Mouse (Mus musculus) stomach, postnatal 0 days (tissue): ENCODE measurements around the gene Cpsf4l. TPM values are rescaled to one million over a fixed set of nuclear protein-coding genes. Genes with fewer than 3 reads are reported as not detected.

Experiments
- ATAC-seq: fragments of 200-750 bp; cut with Nextera tagmentation; 2 replicates; pipeline ENCODE4 v1.8.0; 2017; ENCODE audit not compliant: low FRiP score, low TSS enrichment
- DNase-seq: peaks from one replicate; pipeline ENCODE4 v3.0.0-alpha.2; 2016; ENCODE audit warnings: low spot score
- H3K27ac ChIP-seq: fragments of 300-500 bp; sonication (generic); replicated peaks from 2 replicates; pipeline ENCODE4 v1.5.1; 2014; ENCODE audit warnings: mild to moderate bottlenecking, control low read depth
- H3K27me3 ChIP-seq: fragments of 300-500 bp; sonication (generic); 2 replicates; pipeline ENCODE4 v1.6.1; 2014; ENCODE audit warnings: low read length; ENCODE audit not compliant: control insufficient read depth, insufficient read depth
- H3K36me3 ChIP-seq: fragments of 300-500 bp; sonication (generic); 2 replicates; pipeline ENCODE4 v1.6.1; 2014; ENCODE audit warnings: low read length, mixed read lengths; ENCODE audit not compliant: control insufficient read depth, insufficient read depth
- H3K4me1 ChIP-seq: fragments of 300-500 bp; sonication (generic); replicated peaks from 2 replicates; pipeline ENCODE4 v1.6.1; 2014; ENCODE audit warnings: antibody characterized with exemption; ENCODE audit not compliant: control insufficient read depth, insufficient read depth
- H3K4me2 ChIP-seq: fragments of 300-500 bp; sonication (generic); replicated peaks from 2 replicates; pipeline ENCODE4 v1.6.1; 2014; ENCODE audit warnings: low read depth, mild to moderate bottlenecking, control low read depth, moderate library complexity
- H3K4me3 ChIP-seq: fragments of 300-500 bp; sonication (generic); 2 replicates; pipeline ENCODE4 v1.5.1; 2014; ENCODE audit warnings: low read depth, low read length, control low read depth
- H3K9ac ChIP-seq: fragments of 300-500 bp; sonication (generic); 2 replicates; pipeline ENCODE4 v1.6.1; 2014; ENCODE audit warnings: mild to moderate bottlenecking, low read length, control low read depth, mixed read lengths
- H3K9me3 ChIP-seq: fragments of 300-500 bp; sonication (generic); 2 replicates; pipeline ENCODE4 v1.6.1; 2016; ENCODE audit warnings: low read length; ENCODE audit not compliant: control insufficient read depth
- CTCF ChIP-seq: IDR thresholded peaks from 2 replicates; pipeline ENCODE4 v1.5.1; 2016; ENCODE audit warnings: antibody characterized with exemption, low read depth, mild to moderate bottlenecking, moderate library complexity
- EP300 ChIP-seq: optimal IDR thresholded peaks from 2 replicates; pipeline ENCODE3; 2016; ENCODE audit warnings: antibody characterized with exemption
- WGBS: fragments of 180-500 bp; shearing (Covaris S2); extraction: QIAGEN DNeasy Blood & Tissue Kit; methylation state at CpG from one replicate; pipeline ENCODE4 v1.1.7; 2014; 5-methylcytosine and 5-hydroxymethylcytosine counted together
- polyA plus RNA-seq: library from polyadenylated mRNA; unstranded; fragments of >200 nt; fragmentation: Nextera tagmentation; extraction: Ambion mirVana; gene quantifications from 2 replicates; pipeline ENCODE4 v1.2.1, GENCODE M21; 2015

Cpsf4l gene
- polyA plus RNA-seq, 1 experiment from 2014 or later: 0.19 TPM

- ATAC-seq: no peak
- Histone ChIP-seq H3K9me3 (no peaks in the 10 kb centered on the region), H3K9ac (no peak overlapping the region), H3K4me2 (no peak overlapping the region), H3K4me3 (no peak overlapping the region), H3K27ac (no peak overlapping the region), H3K4me1 (no peaks in the 10 kb centered on the region; the same call in 1 of the 2 replicates), H3K27me3 (no peaks in the 10 kb centered on the region), H3K36me3 (peaks cover 44% of the 10 kb centered on the region)
- no peak for DNase-seq
- WGBS: 92% methylated on average over 15 of the region's 15 CpGs
- no peak for TF ChIP-seq CTCF
- TF ChIP-seq EP300: no peak
Measured at GRCm38 (mm10) chr11:113654105-113654504, 55.7 kb downstream of the Cpsf4l start.

- TF ChIP-seq CTCF (no peak), EP300 (no peak)
- Histone ChIP-seq H3K9me3 (no peaks in the 10 kb centered on the region), H3K27ac (no peak overlapping the region), H3K27me3 (no peaks in the 10 kb centered on the region), H3K36me3 (peaks cover 41% of the 10 kb centered on the region), H3K4me3 (no peak overlapping the region), H3K9ac (no peak overlapping the region), H3K4me1 (no peaks in the 10 kb centered on the region; the same call in 1 of the 2 replicates), H3K4me2 (no peak overlapping the region)
- ATAC-seq (no peak), DNase-seq (no peak)
- 98% methylated on average over 6 of the region's 6 CpGs for WGBS
Measured at GRCm38 (mm10) chr11:113652516-113652915, 57.3 kb downstream of the Cpsf4l start.

- Histone ChIP-seq H3K4me3 (no peak overlapping the region), H3K36me3 (peaks cover 35% of the 10 kb centered on the region), H3K4me2 (no peak overlapping the region), H3K9me3 (no peaks in the 10 kb centered on the region), H3K9ac (no peak overlapping the region), H3K27ac (peak overlapping the region; percentile 35; the same call in 1 of the 2 replicates), H3K4me1 (no peaks in the 10 kb centered on the region; the same call in 1 of the 2 replicates), H3K27me3 (no peaks in the 10 kb centered on the region)
- no peak for TF ChIP-seq EP300
- peak; percentile 72 for TF ChIP-seq CTCF
- DNase-seq: peak; percentile 69
- ATAC-seq: peak; percentile 40; the same call in 1 of the 2 replicates
- 40% methylated on average over 8 of the region's 8 CpGs for WGBS
Measured at GRCm38 (mm10) chr11:113651907-113652273, 57.9 kb downstream of the Cpsf4l start.

- WGBS: 62% methylated on average over 22 of the region's 22 CpGs
- peaks cover 33% of the 10 kb centered on the region for H3K36me3 ChIP-seq
- no peak overlapping the region for H3K9ac ChIP-seq
- H3K27ac ChIP-seq: peak overlapping the region; percentile 35; the same call in 1 of the 2 replicates
- DNase-seq (no peak), ATAC-seq (no peak)
- H3K4me1 ChIP-seq: no peaks in the 10 kb centered on the region; the same call in 1 of the 2 replicates
- no peaks in the 10 kb centered on the region for H3K27me3 ChIP-seq
- no peak overlapping the region for H3K4me2 ChIP-seq
- no peaks in the 10 kb centered on the region for H3K9me3 ChIP-seq
- no peak for TF ChIP-seq CTCF
- no peak for TF ChIP-seq EP300
- H3K4me3 ChIP-seq: no peak overlapping the region
Measured at GRCm38 (mm10) chr11:113651206-113651906, 58.5 kb downstream of the Cpsf4l start.

- TF ChIP-seq CTCF (peak; percentile 46), EP300 (no peak)
- Histone ChIP-seq H3K4me1 (no peaks in the 10 kb centered on the region; the same call in 1 of the 2 replicates), H3K36me3 (peaks cover 16% of the 10 kb centered on the region), H3K9me3 (no peaks in the 10 kb centered on the region), H3K27ac (peak within 1 kb of the TSS; percentile 89), H3K27me3 (no peaks in the 10 kb centered on the region), H3K4me3 (peak within 1 kb of the TSS; percentile 98), H3K9ac (peak within 1 kb of the TSS; percentile 98), H3K4me2 (peak within 1 kb of the TSS; percentile 74)
- DNase-seq (peak; percentile 86), ATAC-seq (peak; percentile 62)
- under 1% methylated on average over 64 of the region's 91 CpGs for WGBS
Measured at GRCm38 (mm10) chr11:113649353-113650210, 60.2 kb downstream of the Cpsf4l start, which contains the start of gene Slc39a11. Gene Slc39a11, minus strand, starts transcription at chr11:113650079.
